Mouse (Mus musculus) lung, postnatal 25 days (tissue): ENCODE measurements around the gene Fpr-rs7.

ENCODE experiments used
- DNase-seq: peaks from one replicate; pipeline ENCODE4 v3.0.0; 2022; ENCODE audit warnings: low spot score

Gene Fpr-rs7

GRCm38 (mm10) chr17:20114126-20114525 lies at the start of gene Fpr-rs7:
Gene Fpr-rs7 (minus strand): TSS chr17:20114226.
- DNase-seq, result no peak

GRCm38 (mm10) chr17:20074090-20074489 lies 39.9 kb downstream of the Fpr-rs7 start:
- DNase-seq, result no peak

- no peak for DNase-seq
Observed at GRCm38 (mm10) chr17:20071656-20072396, 42.2 kb downstream of the Fpr-rs7 start.
